Mouse (Mus musculus): ENCODE results near the gene Kng2.
"Not testable (repeated sequence)": the region's sequence is repeated elsewhere in the genome, so short reads cannot be mapped to it uniquely, and the experiment has no call there.

Gene Kng2

GRCm38 (mm10) chr16:22961073-22961472 lies 68.2 kb downstream of the Kng2 start:
- no peak for DNase-seq (ENCODE audit: inconsistent age in 2 of 2, low spot score in 1 of 2)

DNA sequence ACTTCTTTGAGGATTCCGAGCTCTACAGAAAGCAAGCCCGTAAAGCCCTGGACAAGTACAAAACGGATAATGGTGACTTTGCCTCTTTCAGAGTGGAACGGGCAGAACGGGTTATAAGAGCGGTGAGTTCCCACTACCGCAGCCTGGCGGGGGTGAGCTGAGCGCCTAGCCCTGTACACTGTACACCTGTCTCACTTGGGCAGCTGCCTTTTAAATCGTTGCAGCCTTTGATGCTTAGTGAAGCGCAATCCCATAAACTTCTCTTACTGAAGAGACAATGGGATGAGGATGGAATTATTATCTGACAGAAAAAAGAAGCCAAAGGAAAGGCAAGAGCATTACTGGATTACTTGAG lies 73.2 kb downstream of the Kng2 start:
- no peak for DNase-seq (ENCODE audit: inconsistent age in 2 of 2, low spot score in 1 of 2)

- DNase-seq (ENCODE audit: inconsistent age in 2 of 2, low spot score in 1 of 2): peak; percentile 53 to 85
Measured at GRCm38 (mm10) chr16:22955397-22956084, 73.7 kb downstream of the Kng2 start.

DNA sequence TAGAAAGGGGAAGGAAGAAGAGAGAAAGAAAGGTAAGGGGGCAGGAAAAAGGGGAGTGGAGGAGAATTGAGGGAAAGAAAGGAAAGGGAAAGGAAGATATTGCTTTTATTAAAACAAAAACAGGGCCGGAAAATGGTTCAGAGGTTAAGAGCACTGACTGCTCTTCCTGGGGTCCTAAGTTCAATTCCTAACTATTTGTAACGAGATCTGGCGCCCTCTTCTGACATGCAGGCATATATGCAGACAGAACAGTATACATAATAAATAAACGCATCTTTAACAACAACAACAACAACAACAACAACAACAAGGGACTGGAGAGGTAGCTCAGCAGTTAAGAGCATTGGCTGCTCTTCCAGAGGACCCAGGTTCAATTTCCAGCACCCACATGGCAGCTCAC lies 76.2 kb downstream of the Kng2 start:
- DNase-seq (ENCODE audit: inconsistent age in 2 of 2, low spot score in 1 of 2): peak in 1 of 2 experiments; percentile 39

- DNase-seq (ENCODE audit: inconsistent age in 2 of 2, low spot score in 1 of 2): no peak
Measured at GRCm38 (mm10) chr16:22950840-22951395, 78.4 kb downstream of the Kng2 start, which contains the start of gene Hrg. Gene Hrg (plus strand): TSS chr16:22951072.

DNA sequence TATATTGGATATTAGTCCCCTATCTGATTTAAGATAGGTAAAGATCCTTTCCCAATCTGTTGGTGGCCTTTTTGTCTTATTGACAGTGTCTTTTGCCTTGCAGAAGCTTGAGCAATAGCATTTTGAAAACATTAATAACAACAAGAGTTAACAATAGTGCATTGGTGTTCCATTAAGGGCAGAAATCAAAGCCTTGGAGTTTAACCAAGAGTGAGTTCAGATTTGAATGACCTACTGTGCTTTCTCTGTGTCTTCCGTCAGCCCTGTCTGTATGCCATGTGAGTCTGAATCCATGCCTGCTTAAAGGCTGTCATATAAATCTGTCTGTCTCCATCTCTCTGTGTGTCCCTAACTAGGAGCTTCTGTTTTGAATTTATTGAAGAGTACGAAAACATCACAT lies 81.9 kb downstream of the Kng2 start:
- no peak for DNase-seq (ENCODE audit: inconsistent age in 2 of 2, low spot score in 1 of 2)

DNA sequence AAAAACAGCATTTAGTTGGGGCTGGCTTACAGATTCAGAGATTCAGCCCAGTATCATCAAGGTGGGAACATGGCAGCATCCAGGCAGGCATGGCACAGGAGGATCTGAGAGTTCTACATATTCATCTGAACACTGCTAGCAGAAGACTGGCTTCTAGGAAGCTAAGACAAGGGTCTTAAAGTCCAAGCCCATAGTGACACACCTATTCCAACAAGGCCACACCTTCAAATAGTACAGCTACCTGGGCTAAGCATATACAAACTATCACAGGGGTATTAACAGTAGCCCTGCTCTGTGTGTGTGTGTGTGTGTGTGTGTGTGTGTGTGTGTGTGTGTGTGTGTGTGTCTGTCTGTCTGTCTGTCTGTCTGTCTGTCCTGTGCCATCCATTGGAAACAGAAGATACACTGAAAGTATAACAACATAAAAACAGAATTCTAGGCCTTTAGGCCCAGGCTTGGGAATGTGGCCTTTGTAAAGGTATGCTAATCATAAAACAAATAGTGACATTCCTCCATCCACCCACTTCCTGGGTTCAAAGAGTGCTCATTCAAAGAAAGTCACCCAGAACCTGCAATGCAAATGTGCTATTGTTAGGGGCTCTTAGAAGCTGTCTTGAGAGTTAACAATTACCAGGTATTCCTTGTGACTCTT lies 87.3 kb downstream of the Kng2 start:
- DNase-seq (ENCODE audit: inconsistent age in 2 of 2, low spot score in 1 of 2): not testable (repeated sequence)

- no peak for DNase-seq (ENCODE audit: inconsistent age in 2 of 2, low spot score in 1 of 2)
Measured at GRCm38 (mm10) chr16:22939120-22939695, 90.1 kb downstream of the Kng2 start.

DNA sequence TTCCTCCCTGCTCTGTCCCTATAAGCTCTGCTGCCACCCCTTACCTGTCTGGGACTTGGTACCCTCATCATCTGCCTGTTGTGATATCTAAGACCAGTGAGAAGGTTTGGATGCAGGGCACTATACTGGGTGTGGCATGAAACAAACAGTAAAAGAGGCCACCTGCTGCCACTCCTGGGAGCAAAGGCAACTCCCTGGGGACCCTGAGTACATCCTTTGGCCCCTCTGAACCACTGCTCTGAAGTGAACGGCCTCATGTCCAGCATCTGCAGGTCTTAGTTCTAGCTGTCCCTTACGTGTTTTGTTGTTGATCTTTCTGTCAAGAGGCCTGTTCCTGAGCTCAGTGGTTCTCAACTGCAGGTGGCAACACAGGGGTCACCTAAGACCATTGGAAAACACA lies 90.7 kb downstream of the Kng2 start:
- no peak for DNase-seq (ENCODE audit: inconsistent age in 2 of 2, low spot score in 1 of 2)

DNA sequence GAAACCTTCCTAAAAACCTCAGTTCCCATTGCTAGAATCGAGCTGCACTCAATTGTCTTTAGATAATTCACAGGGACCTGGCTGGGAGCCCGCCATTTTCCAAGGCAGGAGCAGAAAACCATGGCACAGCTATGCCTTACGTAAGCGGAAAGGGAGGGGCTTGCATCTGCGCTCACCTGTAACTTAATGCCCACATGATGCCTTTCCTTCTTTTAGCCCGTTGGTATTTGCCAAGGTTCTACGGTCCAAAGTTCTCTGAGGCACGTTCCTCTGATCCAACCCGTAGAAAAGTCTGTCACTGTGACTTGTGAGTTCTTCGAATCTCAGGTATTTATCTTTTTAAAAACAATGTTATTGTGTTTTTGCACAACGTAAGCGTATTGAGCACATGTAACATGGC lies 91.7 kb downstream of the Kng2 start:
- DNase-seq (ENCODE audit: inconsistent age in 2 of 2, low spot score in 1 of 2): no peak

All from adrenal gland, adult (tissue).